Mouse (Mus musculus) lung, postnatal 36 days (tissue): ENCODE data around the gene Tenm4.
"Not testable (repeated sequence)": the region's sequence is repeated elsewhere in the genome, so short reads cannot be mapped to it uniquely, and the experiment has no call there.

Source experiments
- DNase-seq: peaks from one replicate; pipeline ENCODE4 v3.0.0; 2022; ENCODE audit warnings: mixed read lengths

Gene Tenm4

DNA sequence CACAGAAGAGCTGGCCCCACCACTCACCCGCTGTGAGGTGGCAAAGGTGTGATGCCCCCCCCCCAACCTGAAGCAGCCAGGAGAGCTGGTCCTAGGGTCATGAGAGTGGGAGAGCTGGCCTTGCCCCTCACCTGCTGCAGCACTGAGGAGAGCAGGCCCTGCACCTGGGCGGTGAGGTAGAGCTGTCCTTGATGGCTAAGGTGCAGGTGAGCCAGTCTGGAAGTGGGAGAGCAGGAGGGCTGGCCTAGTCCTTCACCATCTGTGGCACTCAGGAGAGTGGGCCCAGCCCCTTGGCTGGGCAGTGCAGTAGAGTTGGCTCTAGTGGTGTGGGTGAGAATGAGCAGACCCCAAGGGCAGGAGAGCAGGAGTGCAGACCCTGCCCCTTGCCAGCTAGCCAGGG, 751.9 kb downstream of the Tenm4 start:
- DNase-seq = no peak

DNA sequence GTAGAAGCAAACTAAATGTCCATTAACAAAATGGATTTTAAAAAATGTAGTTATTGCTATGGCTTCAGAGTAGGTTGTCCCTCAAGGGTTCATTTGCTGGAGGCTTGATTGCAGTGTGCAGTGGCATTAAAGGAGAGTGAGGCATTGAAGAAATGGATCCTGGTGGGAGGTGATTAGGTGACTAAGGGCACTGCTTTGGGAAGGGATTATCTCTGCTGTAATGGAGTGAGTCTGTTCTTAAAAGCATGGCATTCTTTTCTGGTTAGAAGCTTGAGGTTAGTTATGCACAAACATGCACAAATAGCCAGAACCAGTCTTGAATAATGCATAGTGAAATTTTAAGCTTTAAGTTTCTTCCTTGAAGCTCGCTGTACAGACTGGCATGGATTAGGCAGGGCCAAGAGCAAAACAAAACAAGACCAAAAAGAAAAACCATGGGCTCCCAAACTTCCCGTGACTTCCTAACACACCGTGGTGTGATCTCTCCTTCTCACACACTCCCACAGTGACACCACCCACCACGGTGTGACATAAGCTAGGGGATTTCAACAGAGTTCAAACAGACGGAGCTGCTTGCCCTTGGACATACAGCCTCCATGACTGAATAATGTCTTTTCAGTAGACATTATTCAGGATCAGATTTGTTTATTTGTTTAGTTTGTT, 772.8 kb downstream of the Tenm4 start:
- no peak for DNase-seq

DNA sequence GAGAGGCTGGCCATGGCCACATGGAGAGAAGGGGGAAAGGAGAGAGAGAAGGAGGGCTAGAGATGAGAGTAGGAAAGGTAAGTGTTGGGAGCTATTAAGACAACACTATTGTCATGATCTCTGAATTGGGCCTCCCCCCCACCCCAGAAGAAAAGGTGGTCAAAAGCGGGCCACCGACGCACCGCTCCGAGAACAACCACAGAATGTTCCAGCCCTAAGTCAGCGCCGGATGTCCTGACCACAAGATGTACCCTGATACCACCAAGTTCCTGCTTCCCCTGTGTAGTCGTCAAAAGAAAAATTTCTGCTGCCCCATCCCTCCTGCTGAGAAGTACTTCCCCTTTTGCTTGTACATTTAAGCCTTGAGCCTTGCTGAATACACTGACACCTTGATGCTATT, 775.5 kb downstream of the Tenm4 start:
- DNase-seq = not testable (repeated sequence)

DNA sequence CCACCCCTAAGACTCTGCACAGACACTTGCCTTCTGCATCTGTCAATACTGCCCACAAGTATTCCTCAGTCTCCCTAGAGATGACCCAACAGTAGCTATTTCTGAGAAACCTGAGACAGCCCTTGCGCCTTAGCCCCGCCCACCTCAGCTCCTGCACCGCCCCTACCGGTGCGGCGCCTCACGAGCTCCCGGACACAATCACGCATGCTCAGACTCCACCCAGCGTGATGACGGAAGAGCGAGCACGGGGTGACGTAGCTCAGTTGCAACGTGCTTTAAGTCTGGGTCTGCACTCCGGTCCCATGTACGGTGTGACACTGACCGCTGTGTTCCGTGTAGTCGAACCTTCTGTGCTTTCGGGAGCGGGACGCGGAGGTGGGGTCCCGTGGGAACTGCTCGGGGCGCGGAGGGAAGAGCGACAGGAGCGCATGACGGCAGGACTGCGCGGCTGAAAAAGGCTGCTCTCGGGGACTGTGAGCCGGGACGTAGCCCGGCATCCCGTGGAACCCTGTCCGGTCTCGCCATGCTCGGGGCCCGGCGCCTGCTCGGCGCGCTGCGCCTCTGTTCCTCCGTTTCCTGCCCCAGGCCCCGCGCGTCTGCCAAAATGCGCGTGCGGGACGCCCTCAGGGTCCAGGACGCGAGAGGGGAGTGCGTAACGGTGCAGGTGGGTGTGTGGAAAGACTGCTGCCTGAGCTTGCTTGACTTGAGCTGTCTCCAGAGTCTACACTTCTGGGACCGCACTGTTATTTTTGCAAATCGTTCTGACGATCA, 780.4 kb downstream of the Tenm4 start, which contains the start of gene Nars2:
TSS of gene Nars2 (plus strand) at position 225 of the 771 bp plus-strand sequence.
- peak; percentile 95 for DNase-seq

DNA sequence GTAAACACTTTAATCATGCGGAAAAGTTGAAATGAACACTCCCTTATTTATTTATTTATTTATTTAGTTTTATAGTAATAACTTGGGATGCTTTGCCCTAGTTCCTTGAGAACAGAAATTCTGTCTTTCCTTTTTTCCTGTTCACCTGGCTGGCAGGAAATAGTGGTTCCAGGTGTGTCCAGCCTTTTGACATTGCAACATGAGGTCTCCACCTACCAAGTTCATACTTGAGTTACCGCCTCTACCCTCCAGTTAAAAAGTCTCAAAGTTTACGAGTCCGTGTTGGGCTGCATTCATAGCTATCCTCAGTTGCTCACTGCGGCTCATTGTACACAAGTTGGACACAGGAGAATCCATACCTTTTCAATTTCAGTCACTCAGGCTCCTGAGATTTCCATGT, 781.0 kb downstream of the Tenm4 start:
- peak; percentile 42 for DNase-seq

DNA sequence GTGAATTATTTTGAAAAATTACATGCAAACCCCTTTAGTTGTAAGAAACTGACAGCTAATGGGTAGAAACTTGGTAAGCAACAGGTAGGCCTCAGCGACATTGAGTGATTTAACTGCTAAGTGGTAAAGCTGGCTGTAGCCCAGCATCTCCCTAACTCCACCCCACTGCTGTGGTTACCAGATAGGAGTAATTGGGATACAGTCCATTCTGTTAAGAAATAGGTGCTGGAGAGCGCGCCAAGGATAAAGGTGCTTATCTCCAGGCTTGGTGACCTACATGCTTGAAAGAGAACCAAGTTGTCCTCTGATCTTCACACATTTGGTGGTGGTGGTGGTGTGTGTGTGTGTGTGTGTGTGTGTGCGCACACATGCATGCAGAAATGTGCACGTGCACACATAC, 788.1 kb downstream of the Tenm4 start:
- no peak for DNase-seq
